Mouse (Mus musculus) left cerebral cortex, postnatal 25 days (tissue): ENCODE measurements at regions not wholly inside any gene's neighbourhood (a gene's known extent, or its start where the extent isn't known, plus 50 kb on each side); places are given as distances from the start of the nearest gene placed in this dataset.
"Not testable (repeated sequence)": the region's sequence is repeated elsewhere in the genome, so short reads cannot be mapped to it uniquely, and the experiment has no call there.

Experiments used
- DNase-seq, 2 experiments: peaks; one replicate each; pipeline ENCODE4 v3.0.0; 2022; ENCODE audit warnings: low spot score in 2 of 2, mixed read lengths in 1 of 2
- intact Hi-C: fragments of 180-260 bp; cut with DNase I; formaldehyde crosslinking; loops from one replicate; pipeline ENCODE4 v1.15.1; 2025

DNA sequence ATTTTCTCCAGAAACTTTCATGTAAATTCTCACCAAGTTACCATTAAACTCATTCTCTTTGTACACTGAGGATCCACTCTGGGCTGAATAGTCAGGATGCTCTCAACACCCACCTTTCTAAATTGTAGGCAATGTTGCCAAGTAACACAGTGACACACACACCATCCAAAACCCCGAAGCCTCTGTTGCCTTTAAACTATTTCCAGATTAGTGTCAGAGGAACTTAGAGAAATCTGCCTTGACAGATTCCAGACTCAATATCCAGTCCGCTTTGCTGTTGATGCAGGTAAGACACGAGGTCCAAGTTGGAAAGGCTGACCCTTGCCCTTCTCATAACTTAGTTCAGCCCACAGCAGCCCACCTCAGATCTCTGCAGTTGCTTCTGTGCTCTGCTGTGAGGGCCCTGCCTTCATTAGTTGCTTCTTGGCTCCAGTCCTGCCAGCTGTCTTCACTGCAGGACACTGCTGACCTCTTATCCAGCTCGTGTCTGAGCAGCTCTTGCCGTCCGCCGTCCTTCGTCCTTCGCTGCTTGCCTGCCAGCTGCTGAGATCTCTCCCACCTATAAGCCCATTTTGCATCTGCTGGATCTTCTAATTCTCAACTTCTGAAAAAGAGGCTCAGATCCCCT lies 306.4 kb upstream of the Tbl1xr1 start:
- intact Hi-C loops = no loop called here

DNA sequence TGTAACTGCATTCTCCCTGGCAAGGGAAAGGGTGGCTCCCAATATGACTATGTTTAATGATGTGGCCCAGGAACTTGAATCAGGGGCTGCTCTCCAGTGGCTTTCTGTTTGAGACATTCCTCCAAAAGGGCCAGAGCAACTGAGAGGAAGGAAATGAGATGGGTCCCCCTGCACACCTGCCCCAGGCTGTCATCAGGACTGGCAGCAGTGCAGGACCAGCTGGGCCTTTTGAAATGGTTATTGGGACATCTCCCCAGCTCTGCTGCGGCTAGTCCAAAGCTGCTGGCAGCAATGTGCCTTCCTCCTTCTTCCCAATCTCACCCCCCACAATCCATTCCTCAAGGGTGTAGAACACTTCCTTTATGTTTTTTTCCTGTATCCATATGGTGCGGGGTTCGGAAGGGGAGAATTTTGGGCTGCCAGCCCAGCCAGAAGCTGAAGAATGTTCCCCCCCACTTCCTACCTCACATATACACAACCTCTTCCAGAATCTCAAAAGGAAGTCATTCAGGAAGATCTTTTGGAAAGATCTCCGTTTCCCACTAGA lies 304.6 kb upstream of the Tbl1xr1 start:
- intact Hi-C loops = no loop called here
- DNase-seq = peak in 1 of 2 experiments; percentile 85

More for the DNA sequence above, 306.4 kb upstream of the Tbl1xr1 start:
- DNase-seq = no peak

- intact Hi-C loops = no loop called here
- no peak for DNase-seq
These were observed 302.1 kb upstream of the Tbl1xr1 start for GRCm38 (mm10) chr3:21774172-21774842.

DNA sequence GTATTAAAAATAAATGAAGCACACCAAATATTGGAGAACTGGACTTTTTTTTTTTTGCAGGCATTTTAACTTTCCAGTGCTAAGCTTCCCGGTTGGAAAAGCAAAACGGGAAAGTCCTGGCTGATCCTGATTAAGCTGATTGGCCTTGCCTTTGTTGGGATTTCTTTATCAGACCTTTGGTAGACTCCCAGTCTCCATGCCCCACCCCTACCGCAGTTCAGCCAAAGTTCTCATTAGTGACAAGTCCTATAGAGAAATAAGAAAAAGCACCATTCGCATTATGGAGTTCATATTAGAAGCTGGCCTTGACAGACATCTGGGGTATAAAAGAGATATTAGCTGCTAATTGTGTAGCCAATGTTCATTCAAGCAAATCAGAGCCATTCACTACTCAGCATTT lies 297.7 kb upstream of the Tbl1xr1 start:
- DNase-seq = no peak
- intact Hi-C loops = no loop called here

DNA sequence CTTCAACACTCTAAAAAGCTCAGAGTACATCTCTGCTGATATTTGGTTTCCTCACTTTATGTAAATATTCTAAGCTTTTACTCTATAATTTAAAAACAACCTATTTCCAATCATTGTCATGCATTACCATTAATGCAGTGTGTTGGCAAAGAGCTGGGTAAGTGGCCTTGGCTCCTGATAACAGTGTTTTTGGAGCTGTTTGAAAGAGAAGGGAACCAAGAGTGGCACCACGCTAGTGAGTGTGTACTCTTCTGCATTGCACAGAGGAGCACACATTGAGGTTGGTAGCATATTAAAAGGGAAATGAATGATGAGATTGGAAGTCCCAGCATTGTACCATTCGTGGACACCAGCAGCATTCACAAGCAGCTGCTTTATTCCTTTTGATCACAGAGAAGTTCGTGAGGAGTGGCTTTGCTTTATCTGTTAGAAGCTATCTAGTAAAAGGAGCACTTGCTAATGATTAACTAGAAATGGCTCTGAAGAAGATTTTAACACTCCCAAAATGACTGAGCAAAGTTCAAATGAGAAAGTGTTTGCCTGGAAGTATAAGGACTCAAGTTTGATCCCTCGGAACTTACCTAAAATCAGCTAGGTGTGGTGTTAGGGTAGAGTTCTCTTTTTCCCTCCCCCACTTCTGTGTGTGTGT lies 284.3 kb upstream of the Tbl1xr1 start:
- no peak for DNase-seq
- intact Hi-C loops = no loop called here

DNA sequence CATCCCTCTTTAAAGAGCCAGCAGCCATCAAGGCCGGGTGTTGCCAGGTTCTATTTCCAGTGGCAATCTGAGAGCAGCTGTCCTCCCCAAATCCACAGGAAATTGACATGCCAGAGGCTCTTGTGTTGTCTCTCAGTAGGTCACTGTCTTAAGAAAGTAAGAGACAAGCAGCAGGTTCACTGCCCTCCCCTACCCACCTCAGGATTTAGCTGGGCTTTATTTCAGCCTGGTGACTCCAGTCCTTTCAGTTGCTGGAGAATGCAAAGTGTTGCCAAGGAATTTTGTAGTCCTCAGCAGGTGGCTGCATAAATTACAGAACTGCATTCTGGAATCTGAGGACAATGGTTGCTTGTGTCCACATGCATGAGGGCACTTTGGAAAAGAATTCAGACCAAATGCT lies 278.3 kb upstream of the Tbl1xr1 start:
- intact Hi-C loops = no loop called here

DNA sequence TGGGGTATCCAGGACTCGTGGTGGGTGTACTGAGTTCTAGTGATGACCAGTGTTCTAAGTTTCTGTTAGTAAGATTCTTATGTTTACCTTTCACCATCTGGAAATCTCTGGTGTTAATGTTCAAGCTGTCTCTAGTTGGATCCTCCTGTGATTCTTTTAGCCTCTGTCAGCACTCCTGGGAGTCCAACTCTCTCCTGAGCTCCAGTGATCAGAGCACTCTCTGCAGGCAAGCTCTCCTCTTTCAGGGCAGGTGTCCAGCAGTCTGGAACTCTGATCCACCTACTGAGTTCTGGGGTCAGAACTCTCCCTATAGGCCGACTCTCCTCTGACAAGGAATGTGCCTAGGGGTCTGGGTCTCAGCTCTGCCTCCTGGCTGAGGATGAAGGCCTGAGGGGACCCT lies 272.6 kb upstream of the Tbl1xr1 start:
- not testable (repeated sequence) for DNase-seq

More for the DNA sequence above, 278.3 kb upstream of the Tbl1xr1 start:
- DNase-seq = peak in 1 of 2 experiments; percentile 13

DNA sequence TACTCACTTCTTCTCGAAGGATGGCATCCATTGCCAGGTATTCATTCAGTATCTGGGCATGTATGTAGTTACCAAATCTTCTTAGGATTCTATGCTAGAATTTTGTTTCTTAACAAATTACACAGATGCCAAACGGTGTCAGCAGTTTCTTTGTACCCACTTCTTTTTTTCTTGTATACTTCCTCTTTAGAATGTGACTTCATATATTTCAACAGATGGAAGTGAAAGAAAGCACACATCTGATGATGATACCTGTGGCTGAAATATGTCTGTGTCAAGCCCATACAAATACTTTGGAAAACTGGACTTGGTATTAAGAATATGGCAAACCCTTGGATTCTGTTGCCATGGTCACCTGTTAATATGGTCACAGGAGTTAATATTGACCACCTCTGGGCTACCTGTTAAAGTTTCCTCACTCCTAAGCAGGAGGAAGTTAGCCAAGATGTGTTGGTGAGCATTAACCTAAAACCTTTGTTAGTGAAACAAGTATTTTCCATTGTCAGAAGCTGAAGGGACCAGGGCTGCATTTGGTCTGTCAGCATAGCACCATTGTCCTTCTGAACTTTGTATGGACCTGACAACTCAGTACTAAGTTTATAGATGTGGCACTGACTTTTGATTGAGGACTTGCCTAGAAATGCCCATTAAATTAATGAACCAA lies 269.8 kb upstream of the Tbl1xr1 start:
- intact Hi-C loops = no loop called here

More for the DNA sequence above, 272.6 kb upstream of the Tbl1xr1 start:
- intact Hi-C loops = not testable (repeated sequence)

DNA sequence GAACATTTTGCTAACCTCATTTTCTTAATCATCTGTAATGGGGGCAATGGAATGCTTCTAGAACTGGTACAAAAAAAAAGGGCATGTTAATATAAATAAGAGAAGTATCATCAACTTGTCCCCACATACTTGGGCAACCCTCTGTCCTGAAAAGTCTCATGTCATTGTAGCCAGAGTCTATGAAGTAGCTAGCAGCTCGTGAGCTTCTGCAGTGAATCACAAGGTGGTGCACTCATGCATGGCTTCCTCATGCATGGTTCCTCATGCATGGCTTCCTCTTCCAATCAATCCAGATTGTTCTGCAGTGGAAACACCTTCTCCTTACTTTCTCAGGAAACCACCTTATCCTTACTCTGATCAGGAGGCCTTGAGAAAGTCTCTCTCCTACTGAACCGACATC lies 267.9 kb upstream of the Tbl1xr1 start:
- intact Hi-C loops = no loop called here
- no peak for DNase-seq

More for the DNA sequence above, 269.8 kb upstream of the Tbl1xr1 start:
- DNase-seq = no peak

- intact Hi-C loops = no loop called here
- peak in 1 of 2 experiments; percentile 28 for DNase-seq
These were observed 266.5 kb upstream of the Tbl1xr1 start for GRCm38 (mm10) chr3:21809769-21810470.

GRCm38 (mm10) chr3:21813401-21813800 lies 263.1 kb upstream of the Tbl1xr1 start:
- intact Hi-C loops = no loop called here
- DNase-seq = no peak

- peak in 1 of 2 experiments; percentile 13 for DNase-seq
- intact Hi-C loops = loop anchor here (5.0 kb wide), 1 partner anchor 260 kb away; the partner anchor contains the start of gene Tbl1xr1
These were observed 259.2 kb upstream of the Tbl1xr1 start for GRCm38 (mm10) chr3:21816968-21817858.

GRCm38 (mm10) chr3:21819030-21819429 lies 257.4 kb upstream of the Tbl1xr1 start:
- intact Hi-C loops = loop anchor here (5.0 kb wide), 1 partner anchor 258 kb away; the partner anchor contains the start of gene Tbl1xr1
- DNase-seq = no peak

DNA sequence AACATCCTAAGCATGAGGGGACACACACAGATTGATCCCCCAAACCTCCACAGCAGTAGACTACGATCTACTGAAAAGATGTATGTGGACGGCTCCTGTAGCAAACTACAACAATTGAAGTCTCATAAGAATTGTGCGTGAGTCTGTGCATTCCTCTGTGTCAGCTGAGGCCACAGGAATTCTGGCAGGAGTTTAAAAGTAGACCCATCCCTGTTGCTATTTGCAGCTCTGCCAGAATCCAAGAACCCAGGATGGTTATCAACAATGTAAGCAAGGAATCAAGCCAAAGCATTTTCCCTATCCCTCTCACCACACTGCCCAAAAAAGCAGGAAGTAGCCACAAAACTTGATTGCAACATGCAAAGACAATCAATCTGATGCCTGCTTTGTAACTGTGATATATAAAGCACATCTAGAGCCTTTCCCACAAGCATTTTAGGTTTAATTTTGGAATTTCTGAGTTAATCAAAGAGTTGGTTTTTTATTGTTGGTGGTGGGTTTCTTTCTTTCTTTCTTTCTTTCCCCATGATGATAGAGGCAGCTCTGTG lies 256.3 kb upstream of the Tbl1xr1 start:
- intact Hi-C loops = no loop called here

DNA sequence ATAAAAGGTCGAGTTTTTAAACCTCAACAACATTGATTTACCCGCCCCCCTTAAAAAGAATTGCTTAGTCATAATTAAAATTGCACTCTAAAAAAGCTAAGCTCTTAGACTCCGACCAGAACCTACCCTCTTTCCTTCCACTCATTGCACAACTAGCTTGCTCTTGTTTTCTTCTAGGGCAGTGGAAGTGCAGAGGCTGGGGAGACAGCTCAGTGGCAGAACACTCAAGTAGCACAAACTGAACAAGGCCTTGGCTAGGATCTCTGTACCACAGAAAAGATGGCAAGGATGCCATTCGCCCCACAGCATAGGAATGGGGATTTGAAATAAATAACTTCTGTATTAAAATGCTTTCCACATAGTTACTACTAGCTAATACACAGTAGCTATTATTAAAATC lies 253.8 kb upstream of the Tbl1xr1 start:
- no peak for DNase-seq
- intact Hi-C loops = no loop called here

More for the DNA sequence above, 256.3 kb upstream of the Tbl1xr1 start:
- DNase-seq = peak in 1 of 2 experiments; percentile 7

GRCm38 (mm10) chr3:21823331-21823730 lies 253.1 kb upstream of the Tbl1xr1 start:
- DNase-seq = no peak
- intact Hi-C loops = no loop called here

DNA sequence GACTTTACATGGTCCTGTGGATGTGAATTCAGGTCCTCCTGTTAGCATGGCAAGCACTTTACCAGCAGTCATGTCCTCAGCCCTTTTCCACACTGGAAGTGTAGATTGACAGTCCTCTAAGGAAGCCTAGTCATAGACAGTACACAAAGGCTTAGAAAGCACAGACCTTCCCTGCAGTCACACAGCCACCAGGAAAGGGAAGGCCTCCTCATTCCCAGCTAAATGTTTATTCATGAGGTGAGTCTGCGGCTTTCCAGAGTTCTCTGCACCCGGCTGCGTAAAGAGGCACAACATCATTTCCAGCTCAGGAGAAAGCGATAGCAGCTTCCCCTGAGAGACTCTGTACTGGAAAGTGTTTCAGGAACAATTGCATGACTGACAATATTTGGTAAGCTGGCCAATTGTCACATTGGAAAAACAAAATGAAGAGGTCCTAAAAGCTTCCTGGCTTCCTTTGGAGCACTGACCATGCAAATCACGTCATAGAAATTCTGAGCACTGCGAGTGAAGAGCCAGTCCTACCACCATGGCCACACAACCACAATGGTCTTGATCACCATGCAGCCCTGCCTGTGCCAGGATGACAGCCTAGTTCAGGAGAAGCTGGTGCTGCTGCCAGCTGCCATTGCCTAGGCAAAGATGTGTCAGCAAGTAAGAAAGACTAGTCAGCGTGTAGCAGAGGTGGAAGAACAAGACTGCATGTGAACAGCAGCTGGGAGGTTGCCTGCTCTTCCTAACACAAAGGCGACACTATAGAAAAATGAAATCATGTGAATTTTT lies 252.2 kb upstream of the Tbl1xr1 start:
- DNase-seq = peak in 1 of 2 experiments; percentile 57
- intact Hi-C loops = no loop called here
